ENCODE assay signal across 7 mouse cellular contexts in the genomic region with DNA sequence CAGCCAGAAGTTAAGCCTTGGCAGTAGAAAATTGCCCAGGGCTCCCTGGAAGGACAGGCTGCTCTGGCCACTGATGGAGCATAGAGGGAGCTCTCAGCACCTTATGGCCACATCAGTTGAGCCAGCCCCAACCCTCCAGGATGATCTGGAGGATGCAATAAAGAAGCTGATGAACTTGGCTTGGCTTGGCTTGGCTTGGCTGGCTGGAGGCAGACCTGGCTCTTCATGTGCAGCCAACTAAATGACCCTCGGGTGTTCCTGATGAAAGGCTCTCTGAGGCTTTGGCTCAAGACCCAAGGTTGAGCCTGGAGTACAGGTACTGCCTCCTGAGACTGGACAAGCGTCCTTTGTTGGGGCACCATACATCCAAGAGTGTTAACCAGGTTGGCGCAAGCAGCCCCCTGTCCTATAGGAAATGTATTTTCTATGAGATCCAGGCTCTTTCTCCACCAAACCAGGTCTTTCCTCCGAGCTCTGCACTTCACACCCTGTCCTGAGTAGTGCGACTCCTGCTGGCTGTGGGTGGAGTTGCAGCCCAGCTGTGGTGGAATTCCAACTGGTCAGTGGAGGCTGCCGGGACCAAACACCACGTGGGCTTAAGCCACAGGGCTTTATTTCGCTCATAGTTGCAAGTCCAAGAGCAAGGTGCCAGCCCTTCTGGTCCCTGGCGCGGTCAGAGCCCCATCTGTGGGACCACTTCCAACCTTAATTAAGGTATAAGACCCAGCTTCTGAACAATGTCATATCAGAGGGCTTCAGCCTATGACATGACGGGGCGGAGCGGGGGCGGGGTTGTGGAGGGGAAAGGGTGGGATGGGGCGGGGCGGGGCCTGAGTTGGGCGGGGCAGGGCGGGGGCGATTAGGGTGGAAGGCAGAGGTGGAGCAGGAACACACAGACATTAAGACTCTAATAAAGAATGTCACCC. TPM values are rescaled to one million over a fixed set of nuclear protein-coding genes. Genes with fewer than 3 reads are reported as not detected.
A peak's percentile ranks its signal among the peaks of the same experiment; 100 is the strongest.
DNase-seq lines count a peak whose midpoint lies in the region; ATAC-seq lines count a peak whose summit lies in the region.

No protein-coding gene starts in this region.

- H3K9me3 ChIP-seq in hindbrain, embryonic 12.5 days (replicated peaks): no peaks in the 10 kb centered on the region
- H3K9me3 ChIP-seq in megakaryocyte, embryonic 14.5 days: no peaks in the 10 kb centered on the region

- WGBS in hindbrain, embryonic 12.5 days: 9% methylated on average over 19 of the region's 19 CpGs

- no peaks in the 10 kb centered on the region for H3K36me3 ChIP-seq in hindbrain, embryonic 12.5 days
- no peaks in the 10 kb centered on the region for H3K36me3 ChIP-seq in megakaryocyte, embryonic 14.5 days (replicated peaks; ENCODE audit: low read length)

- H3K4me3 ChIP-seq in hindbrain, embryonic 12.5 days: peak overlapping the region; percentile 6; the same call in 1 of the 2 replicates
- peak overlapping the region; percentile 88 for H3K4me3 ChIP-seq in megakaryocyte, embryonic 14.5 days (replicated peaks)

- peak; percentile 64 to 88 for DNase-seq in adrenal gland, adult (ENCODE audit: inconsistent age in 2 of 2, low spot score in 1 of 2)
- DNase-seq in cerebellum, postnatal 14 days: peak; percentile 74 to 94
- DNase-seq in frontal cortex, postnatal 36 days (ENCODE audit: low spot score in 2 of 2): peak; percentile 19 to 58
- peak; percentile 57 to 71 for DNase-seq in left cerebral cortex, adult 18-20 months (ENCODE audit: low spot score in 2 of 2)
- DNase-seq in skeletal muscle tissue, adult 2 months (ENCODE audit: low read depth, low spot score): peak; percentile 44

- no peaks in the 10 kb centered on the region for H3K27me3 ChIP-seq in hindbrain, embryonic 12.5 days
- peaks cover 44% of the 10 kb centered on the region for H3K27me3 ChIP-seq in megakaryocyte, embryonic 14.5 days (replicated peaks)

- no peak for ATAC-seq in hindbrain, embryonic 12.5 days (ENCODE audit: low FRiP score)

- peak overlapping the region; percentile 42 for H3K4me2 ChIP-seq in hindbrain, embryonic 12.5 days (replicated peaks)

- no peak overlapping the region for H3K9ac ChIP-seq in hindbrain, embryonic 12.5 days

- peaks cover 34% of the 10 kb centered on the region for H3K4me1 ChIP-seq in hindbrain, embryonic 12.5 days
- H3K4me1 ChIP-seq in megakaryocyte, embryonic 14.5 days: peaks cover 14% of the 10 kb centered on the region

- peak overlapping the region; percentile 30; the same call in 1 of the 2 replicates for H3K27ac ChIP-seq in hindbrain, embryonic 12.5 days

RNA-seq across cellular contexts. Expression of gene Arhgef16, which starts 55.1 kb away (rescaled TPM):
- polyA plus RNA-seq in hindbrain, embryonic 12.5 days (2016; fragmentation: Nextera tagmentation; extraction: Ambion mirVana): 3.0 and 4.1 TPM in 2 replicates
- 1 to 10 TPM; 1.2 TPM for total RNA-seq in left cerebral cortex, adult 18-20 months (2021)
- not detected in 2 replicates for polyA plus RNA-seq in megakaryocyte, embryonic 14.5 days (2012; ENCODE audit: insufficient read depth, low replicate concordance)
